Mouse (Mus musculus) cerebellum, postnatal 10 days (tissue): ENCODE measurements around the gene Rsph9.

Experiments
- DNase-seq, 2 experiments: peaks; one replicate each; pipeline ENCODE4 v3.0.0; 2021; ENCODE audit warnings: mixed read lengths in 2 of 2

Gene Rsph9

GRCm38 (mm10) chr17:46138563-46139236 lies 5.3 kb downstream of the Rsph9 start:
- DNase-seq, result no peak

DNA sequence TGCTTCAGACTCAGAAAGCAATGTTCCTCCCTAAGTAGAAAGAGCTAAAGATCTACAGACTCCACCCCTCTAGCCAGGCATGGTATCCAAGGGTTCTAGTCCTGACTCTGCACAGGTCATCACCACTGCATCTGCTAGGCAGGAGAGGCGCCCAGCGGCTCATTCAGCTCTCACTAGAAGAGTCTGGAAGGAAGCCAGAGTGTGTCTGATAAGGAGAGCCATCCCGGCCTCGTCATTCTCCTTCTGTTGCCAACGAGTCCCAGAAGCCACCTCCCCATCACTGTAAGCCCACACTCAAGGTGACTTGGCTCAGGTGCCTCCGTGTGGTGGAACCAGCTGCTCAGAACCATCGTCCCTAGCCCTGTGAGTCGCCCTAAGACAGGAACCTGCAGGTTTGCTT lies 11.2 kb downstream of the Rsph9 start:
- peak in 1 of 2 experiments; percentile 31 for DNase-seq

DNA sequence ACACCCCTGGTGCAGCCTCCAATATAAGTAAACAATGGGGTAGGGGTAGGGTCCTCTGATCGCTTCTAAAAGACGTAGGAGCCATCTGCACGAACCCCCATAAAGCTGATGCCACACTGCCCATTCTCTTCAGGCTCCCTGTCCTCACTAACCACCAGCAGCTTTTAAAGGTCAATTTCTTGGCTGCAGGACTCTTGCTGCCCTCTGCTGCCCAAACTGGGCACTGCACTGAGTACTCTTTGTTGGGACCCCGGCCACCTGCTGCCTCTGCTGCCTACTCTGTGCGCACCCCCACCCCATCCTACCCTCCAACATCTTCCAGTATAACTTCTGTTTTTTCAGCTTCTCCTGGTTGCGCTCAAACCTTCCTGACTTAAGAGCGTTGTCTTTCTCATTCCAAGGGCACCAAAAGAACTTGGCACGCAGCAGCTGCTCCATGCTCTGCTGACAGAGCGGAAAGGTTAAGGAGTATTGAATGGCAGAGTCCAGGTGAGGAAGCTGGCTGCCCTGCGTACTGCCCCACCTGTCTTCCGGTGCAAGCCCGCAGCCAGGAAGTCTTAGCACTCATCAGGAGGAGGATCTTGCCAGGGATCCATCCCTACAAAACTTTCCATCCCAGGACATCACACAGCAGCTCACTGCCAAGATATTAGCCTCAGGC lies 11.8 kb downstream of the Rsph9 start:
- DNase-seq, result peak; percentile 90 to 93

- peak in 1 of 2 experiments; percentile 43 for DNase-seq
Observed at GRCm38 (mm10) chr17:46129741-46130498, 14.1 kb downstream of the Rsph9 start.

DNA sequence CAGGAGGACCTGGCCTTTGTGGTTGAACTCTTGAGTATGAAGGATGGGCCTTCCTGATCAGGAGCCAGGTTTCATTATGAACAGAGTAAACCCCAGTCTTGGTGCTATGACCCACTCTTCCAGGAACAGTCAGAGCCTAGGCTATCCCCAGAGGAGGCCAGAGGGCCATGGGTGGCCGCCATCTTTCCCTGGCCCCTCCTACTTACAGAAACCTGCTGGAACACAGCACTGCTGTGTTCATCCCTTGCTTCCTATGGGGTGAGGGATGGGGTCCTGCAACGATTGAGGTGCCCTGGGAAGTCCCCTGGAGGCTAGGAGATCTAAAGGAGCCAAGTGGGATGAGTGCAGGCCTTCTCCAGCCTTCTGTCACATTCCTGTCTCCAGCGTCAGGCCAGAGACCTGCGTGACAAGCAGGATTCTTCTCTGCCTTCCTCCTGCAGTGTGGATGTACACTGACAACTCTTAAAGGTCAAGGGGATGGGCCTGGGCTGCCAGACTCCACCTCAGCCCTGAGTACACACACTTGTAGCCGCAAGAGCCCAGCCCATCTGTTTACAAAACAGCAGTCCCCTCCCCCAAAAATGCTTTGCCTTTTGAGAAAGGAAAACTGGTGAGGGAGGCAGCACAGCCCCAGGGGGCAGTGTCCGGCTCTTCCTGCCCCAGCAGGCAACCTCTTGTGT lies 16.1 kb downstream of the Rsph9 start:
- DNase-seq, result no peak

DNA sequence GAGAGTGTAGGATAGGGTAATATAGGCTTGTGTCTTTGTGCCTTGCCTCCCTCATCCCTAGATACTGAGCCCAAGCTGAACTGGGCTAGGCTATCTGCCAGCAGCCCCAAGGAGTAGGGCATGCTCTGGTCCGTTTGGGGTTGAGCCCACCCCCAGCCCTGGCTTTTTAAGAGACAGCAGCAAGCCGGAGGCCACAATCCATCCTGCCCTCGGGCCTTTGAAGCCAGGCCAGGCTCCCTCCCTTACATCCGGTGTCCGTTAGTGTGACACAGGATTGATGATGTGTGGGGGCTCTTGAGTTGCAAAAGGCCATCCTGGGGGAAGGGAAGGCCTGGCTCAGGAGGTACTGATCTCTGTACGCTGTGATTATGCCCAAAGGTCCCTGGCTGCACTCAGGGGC lies 17.4 kb downstream of the Rsph9 start:
- DNase-seq, result no peak

DNA sequence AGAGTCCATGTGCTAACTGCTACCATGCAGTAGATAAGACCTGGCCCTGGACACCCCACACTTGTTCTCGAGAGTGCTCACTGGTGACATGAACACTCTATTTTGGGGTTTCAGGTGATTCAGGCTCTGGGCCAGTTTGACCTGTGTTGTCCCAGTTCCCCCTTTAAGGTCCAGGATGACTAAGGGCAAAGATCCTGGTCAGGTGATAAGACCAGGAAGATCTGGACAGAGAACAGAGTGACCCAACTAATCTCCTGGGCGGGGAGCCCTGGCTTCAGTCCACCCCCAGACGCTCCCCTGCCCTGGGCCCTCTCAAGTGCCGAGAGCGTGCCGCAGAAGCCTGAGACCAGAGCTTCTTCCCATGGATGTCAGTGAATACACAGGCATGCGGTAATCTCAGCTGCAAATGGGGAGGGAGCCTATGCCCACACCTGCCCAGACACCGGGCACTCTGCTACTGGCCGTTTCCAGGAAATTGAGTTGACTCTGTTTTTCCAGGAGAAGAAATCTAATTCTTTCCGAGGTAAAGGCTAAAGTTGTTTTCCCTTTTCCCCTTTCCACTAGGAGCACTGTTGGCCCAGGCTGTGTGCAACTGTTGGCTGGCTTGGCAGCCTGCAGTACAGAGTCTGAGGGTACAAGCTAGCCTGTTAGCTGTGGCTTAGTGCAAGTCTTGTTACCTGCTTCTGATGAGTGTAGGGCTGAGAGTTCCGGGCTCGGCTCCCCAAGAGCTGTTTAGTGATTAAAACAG lies 19.9 kb downstream of the Rsph9 start:
- no peak for DNase-seq

DNA sequence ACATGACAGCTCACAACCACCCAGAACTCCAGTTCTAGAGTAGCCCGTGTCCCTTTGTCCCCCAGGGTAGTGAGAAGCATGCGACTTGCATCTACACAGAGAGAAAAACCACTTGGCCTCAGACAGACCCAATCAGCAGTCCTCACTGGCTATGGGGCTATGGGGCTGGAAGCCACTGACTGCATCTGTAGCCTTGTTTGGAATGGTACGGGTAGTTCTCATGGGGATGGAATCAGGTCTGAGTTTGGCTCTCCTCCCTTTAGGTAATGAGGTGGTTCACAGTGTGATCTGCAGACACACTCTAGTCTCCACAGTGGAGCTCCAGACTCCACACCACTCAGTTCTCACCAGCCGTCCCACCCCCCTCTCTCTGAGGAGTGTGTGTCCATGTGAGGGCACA lies 20.7 kb downstream of the Rsph9 start:
- DNase-seq, result no peak

DNA sequence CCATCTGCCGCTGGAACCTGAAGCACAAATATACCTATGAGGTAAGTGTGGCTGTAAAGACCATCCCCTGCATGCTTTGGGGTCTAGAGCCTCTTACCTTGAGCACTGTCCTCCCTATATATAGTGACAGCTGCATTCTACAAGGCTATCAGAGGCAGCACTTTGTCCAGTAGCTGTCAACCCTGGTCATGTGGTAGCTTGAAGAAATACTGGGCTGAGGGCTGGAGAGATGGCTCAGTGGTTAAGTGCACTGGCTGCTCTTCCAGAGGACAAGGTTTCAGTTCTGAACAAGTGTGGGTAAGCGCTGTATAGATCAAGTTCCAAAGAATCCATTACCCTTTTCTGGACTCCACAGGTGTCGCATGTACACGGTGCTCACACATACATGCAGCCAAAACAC lies 21.2 kb downstream of the Rsph9 start:
- no peak for DNase-seq

DNA sequence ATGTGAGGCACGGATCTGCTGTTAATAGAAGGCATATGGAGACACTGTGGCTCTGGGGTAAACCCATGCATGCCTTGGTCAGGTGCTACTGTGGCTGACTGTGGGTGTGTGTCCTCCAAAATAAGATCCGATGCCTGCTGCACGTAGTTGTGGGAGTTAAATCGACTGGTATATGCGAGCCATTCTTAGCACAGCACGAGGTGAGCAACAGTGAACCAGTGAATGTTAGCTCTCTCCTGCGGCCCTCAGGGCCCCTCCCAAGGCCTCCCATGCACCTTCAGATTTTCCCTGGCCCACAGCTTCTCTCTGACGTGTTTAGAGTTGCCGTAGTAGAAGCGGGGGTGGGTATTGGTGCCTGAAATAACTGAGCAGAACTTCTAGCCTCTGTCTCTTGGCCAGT lies 24.4 kb downstream of the Rsph9 start:
- DNase-seq, result no peak

DNA sequence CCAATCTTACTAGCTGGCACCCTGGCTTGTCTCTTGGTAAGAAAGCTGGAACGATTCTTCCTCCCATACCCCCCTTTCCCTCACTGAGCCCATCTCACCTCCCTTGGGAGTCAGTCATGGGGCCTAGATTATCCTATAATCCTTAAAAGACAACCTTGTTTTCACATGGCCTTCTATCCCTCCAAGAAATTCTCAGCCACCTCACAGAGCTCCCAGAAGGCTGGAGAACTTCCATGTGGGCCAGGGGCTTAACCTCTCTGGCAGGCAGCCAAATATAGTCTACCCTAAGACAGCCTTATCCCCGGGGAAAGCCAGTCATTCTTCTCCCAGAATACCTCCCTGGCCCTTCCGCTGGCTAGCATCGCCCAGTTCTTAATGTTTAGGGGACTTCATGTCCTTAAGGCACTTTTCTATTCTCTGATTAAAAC lies 25.6 kb downstream of the Rsph9 start:
- no peak for DNase-seq

GRCm38 (mm10) chr17:46117623-46118422 lies 26.2 kb downstream of the Rsph9 start:
- DNase-seq, result no peak

- DNase-seq, result no peak
Observed at GRCm38 (mm10) chr17:46116881-46117280, 27.1 kb downstream of the Rsph9 start.

GRCm38 (mm10) chr17:46116138-46116537 lies 27.9 kb downstream of the Rsph9 start:
- DNase-seq, result no peak

GRCm38 (mm10) chr17:46115489-46115888 lies 28.5 kb downstream of the Rsph9 start:
- DNase-seq, result no peak

- DNase-seq, result peak; percentile 91 to 92
Observed at GRCm38 (mm10) chr17:46110402-46111289, 33.4 kb downstream of the Rsph9 start, which contains the start of gene Mrps18a. Gene Mrps18a (plus strand): TSS chr17:46110986.

DNA sequence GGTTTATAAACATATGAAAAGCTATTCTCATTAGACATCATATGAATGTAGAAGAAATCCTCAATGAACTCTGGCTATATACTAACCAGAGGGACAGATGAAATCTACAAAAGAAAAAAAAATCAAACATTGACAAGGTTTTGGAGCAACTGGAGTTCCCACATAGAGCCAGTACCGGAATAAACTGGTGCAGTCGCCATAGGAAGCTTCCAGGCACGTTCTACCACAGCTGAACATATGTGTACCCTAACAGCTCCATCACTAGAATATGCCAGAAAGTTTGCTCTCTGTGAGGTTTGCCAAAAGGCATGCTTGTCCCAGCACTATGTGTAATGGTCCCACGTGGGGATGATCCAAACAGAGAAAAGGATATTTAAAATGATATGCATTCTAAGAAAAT lies 35.7 kb downstream of the Rsph9 start:
- no peak for DNase-seq

GRCm38 (mm10) chr17:46104487-46104886 lies 39.5 kb downstream of the Rsph9 start:
- peak; percentile 73 to 81 for DNase-seq

DNA sequence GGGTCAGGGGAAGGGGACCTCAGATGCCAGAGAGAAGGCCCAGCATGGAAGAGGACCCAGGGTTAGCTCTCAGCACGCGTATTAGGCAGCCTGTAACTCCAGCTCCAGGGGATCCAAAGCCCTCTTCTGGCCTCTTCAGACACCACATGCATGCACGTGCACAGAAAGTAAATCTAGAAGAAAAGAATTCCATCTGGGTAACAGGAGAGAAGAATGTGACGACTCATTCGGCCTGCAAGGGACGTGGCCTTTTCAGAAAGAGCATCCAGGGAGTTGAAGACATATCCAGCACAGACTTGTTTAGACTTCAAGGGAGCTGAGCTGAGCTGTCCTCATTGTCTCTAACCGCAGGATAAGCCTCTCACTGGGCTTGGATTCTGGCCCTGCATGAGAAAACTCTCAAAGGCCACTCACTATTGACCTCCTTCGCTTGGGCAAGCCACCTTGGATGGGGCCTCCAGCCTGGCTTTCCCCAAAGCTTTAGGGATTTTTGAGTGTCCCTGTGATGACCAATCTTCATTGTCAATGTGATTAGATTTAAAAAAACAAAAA lies 41.3 kb downstream of the Rsph9 start:
- DNase-seq, result no peak

- no peak for DNase-seq
Observed at GRCm38 (mm10) chr17:46101906-46102305, 42.1 kb downstream of the Rsph9 start.
